Mouse (Mus musculus) T-helper 17 cell (primary cell): ENCODE measurements around the gene Irs2.

Experiments used
- in situ Hi-C, 2 experiments: fragments of 300-600 bp; cut with MboI, MseI; formaldehyde crosslinking; loops; 1 replicate in 1 of 2; 2 replicates in 1 of 2; pipeline ENCODE4 v1.15.1; 2025; ENCODE audit warnings: high pct_unique_total_duplicates in 2 of 2

Irs2 gene

DNA sequence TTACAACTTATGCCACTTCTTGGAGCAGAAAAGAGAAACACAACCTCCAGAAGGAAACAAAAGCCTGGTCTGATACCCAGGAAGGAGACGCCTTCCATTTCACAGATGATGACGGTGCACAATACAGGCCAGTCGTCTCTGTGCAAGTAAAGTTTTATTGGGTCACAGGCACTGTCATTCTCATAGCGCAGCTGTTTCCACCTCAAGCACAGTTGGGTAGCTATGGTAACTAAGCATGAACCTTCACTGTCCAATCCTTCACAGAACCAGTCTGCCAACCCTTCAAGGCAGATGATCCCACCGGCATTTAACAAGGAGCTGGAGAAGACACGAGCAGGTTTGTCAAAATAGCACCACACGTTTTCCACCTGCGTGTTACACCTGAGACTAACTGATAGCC lies 16.2 kb downstream of the Irs2 start:
- in situ Hi-C loops: loop anchor here in 1 of 2 experiments (5.0 to 25.0 kb wide), 2 partner anchors 460 to 1005 kb away; partner anchors contain the start of genes Abhd13 and Lig4

DNA sequence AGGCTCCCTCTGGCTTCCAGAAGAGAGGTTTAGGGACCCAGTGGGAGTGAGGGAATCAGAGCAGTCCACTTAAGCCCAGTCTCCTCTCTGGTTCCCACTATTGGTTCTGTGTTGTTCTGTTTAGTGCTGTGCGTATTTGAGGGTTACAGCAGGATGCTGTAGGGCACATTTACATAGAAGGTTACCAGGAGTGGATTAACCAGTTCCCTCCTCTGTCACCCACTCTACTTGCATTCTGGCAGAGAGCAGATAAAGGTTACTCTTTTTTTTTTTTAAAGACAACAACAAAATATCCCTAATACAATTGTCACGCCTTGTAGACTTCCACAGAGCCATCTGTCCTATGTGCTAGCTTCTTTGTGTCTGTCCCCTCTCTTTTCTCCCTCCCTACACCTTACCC lies 16.9 kb downstream of the Irs2 start:
- in situ Hi-C loops: loop anchor here in 1 of 2 experiments (5.0 to 25.0 kb wide), 2 partner anchors 459 to 1004 kb away; partner anchors contain the start of genes Abhd13 and Lig4

DNA sequence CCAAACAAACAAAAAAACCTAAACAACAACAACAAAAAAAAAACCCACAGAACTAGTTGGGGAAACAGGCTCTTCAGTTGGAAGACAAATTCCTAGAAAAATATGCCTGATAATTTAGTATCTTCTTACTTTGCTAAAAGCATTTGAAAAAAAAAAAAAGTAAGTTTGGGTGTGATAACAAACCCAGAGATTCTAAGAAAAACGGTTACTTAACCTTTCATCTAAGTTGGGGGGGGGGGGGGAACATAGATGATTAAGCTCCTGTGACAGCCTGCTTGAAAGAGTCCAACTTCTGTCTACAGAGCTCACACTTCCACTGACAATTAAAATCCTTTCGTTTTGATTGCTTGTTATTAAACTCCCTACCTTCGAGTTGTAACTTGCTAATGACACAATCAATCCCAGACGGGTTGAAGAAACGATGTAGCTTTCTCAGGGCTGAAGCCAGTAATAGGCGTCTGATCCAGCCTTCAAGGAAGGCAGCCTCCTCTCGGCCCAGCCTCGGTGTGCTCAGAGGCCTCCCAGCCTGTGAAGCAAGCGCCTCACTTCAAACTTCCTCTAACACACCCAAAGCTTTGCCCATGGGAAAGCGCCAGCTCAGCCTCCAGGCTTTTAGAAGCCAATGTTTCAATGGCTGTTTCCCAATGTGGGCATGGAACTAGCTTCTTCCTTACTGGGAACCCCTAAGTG lies 17.7 kb downstream of the Irs2 start:
- in situ Hi-C loops: loop anchor here in 1 of 2 experiments (5.0 to 25.0 kb wide), 2 partner anchors 458 to 1003 kb away; partner anchors contain the start of genes Abhd13 and Lig4

DNA sequence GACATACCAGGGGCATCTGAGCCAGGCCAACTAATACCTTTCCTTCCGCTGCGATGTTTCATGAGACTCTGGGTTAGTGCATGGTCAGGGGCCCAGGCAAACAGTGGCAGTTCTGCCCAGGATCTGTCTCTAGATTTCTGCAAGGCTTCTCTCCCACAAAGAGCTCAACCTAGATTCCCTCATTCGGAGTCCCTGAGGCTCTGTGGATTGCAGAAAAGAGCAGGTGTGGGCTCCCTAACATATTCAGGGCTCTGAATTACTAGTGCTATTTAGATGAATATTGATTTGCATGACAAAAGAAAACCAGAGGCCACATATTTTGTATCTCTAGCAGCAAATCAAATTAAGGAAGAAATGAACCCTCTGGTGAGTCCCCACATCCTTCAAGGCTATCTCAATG lies 18.3 kb downstream of the Irs2 start:
- in situ Hi-C loops: loop anchor here in 1 of 2 experiments (5.0 to 25.0 kb wide), 2 partner anchors 458 to 1003 kb away; partner anchors contain the start of genes Abhd13 and Lig4

DNA sequence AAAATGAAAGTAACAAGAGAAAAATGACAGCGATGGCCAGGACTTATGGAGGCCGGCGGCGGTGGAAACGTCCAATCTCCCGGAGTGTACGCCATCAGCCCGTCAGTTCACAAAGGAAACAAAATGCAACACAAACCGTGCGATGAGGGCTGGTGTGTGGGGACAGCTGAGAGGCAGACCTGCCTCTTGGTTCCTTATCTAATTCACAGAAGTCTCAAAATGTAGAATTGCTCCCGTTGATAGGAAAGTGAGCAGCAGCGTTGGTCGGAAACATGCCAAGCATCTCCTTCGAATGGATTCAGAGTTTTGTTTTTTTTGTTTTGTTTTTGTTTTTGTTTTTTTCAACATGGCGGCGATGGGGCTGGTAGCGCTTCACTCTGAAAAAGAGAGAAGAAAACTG lies 21.6 kb downstream of the Irs2 start:
- in situ Hi-C loops: loop anchor here in 1 of 2 experiments (25.0 kb wide), 1 partner anchor 999 kb away; the partner anchor contains the start of genes Abhd13 and Lig4

DNA sequence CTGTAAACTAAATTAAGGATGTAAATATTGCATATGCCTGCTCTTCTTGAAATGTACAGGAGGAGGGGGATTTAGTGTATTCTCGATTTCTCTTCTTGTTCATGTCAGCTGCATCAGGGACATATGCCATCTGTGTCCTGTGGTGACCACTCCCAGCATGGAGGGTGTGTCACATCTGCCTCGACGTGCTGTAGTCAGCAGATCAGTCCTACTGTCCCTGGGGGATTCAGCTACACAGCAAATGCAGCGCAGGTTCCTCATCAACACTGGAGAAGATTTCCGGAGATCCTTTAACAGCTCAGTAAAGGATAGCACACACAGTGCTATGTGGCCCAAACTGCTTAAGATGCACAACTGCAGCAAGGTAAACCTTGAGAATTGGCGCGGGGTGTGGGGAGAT lies 23.2 kb downstream of the Irs2 start:
- in situ Hi-C loops: loop anchor here in 1 of 2 experiments (25.0 kb wide), 1 partner anchor 998 kb away; the partner anchor contains the start of genes Abhd13 and Lig4

DNA sequence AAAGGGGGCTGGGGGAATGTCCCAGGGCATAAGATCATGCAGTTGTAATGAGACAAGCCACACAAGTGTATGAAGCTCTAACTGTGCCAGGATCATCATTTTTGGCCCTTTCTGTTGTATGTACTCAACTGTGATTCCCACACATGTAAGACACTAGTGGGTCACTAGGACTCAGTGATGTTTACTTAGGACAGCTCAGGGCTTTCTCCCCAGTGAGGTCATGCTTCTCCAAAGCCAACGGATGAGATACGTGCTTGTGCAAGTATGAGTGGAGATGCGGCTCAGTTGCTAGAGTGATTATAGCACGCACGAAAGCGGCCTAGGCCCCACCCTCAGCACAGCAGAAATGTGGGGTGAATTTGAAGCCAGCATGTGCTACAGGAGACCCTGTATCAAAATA lies 27.4 kb downstream of the Irs2 start:
- in situ Hi-C loops: loop anchor here in 1 of 2 experiments (25.0 kb wide), 1 partner anchor 994 kb away; the partner anchor contains the start of genes Abhd13 and Lig4

DNA sequence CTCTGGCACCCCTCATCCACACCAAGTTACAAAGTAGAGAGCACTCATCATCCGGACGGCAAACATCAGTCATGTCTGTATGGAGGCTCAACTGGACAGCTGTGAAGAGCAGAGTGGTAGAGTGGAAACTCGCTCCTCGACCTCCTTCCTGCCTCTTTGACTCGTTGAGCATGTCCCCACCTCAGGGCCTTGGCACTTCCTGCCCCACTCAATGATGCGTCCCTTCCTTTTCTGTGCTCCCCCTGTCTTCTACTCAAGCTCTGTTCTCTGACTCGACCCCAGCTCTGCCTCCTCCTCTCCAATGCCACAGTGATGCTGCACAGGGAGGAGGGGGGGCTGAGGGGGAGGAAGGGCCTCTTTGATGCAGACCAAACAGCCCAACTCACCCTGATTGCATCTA lies 28.3 kb downstream of the Irs2 start:
- in situ Hi-C loops: loop anchor here in 1 of 2 experiments (25.0 kb wide), 1 partner anchor 993 kb away; the partner anchor contains the start of genes Abhd13 and Lig4

DNA sequence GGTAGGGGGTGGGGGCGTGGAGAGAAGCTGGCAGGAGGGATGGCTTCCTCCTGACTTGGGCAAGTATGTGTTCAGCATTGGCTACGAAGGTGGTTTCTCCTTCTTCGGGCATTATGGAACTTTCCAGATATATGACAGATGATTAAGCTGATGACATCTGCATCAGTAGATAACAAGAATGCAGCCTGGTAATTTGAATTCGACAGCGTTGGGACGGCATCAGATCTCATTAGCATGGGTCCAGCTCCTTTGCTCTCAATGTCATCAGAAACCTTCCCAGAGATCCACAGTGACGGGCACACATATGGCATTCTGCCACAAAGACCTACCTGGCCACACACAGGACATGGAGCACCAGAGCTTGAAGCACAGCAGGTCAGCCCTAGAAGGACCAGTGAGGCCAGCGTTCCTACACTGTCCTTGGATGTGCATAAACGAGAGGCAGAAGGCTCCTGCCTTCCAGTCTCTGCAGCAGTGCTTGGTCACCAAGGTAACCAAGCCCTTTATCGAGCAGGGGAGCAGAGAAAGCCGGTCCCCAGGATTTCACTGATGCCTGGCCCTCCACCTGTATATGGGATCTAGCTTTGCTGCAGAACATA lies 29.0 kb downstream of the Irs2 start:
- in situ Hi-C loops: loop anchor here in 1 of 2 experiments (25.0 kb wide), 1 partner anchor 992 kb away; the partner anchor contains the start of genes Abhd13 and Lig4

DNA sequence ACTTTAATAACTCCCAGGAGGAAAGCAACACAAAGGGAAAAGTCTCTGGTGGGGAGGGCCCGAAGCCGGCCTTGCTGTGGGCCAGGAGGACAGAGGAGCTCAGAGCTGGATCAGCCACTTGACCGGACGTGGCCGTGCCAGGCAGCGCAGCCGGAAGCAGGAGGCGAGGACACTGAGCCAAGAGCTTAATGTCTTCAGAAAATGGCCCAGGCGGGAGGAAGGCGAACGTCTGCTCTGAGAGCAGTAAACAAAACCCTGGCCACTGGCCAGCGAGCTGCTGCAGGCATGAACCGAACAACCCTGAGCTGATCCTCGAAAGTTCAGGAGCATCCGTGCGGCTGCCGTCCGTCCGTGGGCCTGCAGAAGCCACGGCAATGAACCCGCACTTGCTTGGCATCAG lies 29.9 kb downstream of the Irs2 start:
- in situ Hi-C loops: loop anchor here in 1 of 2 experiments (25.0 kb wide), 1 partner anchor 991 kb away; the partner anchor contains the start of genes Abhd13 and Lig4

DNA sequence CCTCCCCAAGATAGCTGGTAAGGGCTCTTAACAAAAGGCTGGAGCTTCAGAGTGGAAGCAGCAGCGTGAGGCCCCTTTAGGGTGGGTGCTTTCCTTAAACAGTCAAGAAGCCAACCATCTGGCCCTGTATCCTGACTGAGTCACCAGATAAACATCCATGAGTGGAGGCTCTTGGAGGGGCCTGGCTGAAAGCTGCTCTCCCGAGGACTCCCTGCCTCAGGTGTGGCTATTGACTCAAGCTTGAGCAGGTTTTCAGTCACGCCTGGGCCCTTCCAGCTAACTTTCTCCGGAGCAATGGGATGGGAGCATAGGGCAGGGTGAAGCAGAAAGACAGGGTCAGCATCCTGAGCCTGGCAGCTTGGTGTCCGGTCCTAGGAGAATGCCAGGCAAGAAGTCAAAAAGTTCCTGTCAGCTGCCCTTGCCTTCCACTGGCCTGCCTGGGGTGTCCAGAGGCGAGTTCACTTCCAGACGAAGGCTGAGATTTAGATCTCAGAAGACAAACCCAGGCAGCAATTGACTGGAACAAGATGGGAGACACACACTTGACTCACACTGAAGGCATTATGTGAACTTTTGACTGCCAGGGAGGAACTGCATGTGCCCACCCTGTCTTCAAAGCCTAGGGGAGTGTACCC lies 30.4 kb downstream of the Irs2 start:
- in situ Hi-C loops: loop anchor here in 1 of 2 experiments (25.0 kb wide), 1 partner anchor 991 kb away; the partner anchor contains the start of genes Abhd13 and Lig4

DNA sequence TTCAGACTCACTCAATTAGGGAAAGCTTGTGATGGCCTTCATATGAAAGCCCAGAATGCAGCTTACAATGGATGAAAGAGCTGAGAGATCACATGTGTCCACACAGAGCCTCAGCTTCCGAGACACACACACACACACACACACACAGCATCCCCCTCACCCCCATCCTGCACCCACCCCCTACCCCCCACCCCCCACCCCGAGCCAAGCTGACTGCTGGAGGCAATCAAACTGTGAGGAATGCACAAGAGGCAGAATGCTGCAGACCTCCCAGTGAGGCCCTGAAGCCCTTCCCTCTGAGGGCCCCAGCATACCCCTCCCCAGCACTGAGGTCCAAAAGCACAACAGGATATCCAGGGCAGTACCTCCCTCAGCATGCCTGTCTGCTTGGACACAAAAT lies 33.6 kb downstream of the Irs2 start:
- in situ Hi-C loops: loop anchor here in 1 of 2 experiments (25.0 kb wide), 1 partner anchor 987 kb away; the partner anchor contains the start of genes Abhd13 and Lig4

DNA sequence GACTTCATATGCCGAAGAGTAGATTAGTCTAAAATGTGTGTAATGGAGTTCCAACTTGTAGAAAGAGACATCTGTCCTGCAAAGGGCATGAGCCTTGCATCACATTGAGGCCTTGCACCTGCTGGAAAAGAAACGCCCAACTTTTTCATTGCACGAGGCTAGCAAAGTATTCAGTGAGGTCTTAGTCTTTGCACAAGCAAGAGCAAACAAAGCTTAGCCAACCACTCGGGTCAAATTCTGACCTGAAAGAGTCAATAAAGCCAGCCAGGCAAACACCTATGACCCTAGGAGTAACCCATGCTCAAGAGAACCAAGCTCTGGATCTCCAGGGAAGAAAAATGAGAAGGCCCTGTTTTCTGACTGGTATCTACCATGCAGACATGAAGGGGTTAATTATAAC lies 34.1 kb downstream of the Irs2 start:
- in situ Hi-C loops: no loop called here

DNA sequence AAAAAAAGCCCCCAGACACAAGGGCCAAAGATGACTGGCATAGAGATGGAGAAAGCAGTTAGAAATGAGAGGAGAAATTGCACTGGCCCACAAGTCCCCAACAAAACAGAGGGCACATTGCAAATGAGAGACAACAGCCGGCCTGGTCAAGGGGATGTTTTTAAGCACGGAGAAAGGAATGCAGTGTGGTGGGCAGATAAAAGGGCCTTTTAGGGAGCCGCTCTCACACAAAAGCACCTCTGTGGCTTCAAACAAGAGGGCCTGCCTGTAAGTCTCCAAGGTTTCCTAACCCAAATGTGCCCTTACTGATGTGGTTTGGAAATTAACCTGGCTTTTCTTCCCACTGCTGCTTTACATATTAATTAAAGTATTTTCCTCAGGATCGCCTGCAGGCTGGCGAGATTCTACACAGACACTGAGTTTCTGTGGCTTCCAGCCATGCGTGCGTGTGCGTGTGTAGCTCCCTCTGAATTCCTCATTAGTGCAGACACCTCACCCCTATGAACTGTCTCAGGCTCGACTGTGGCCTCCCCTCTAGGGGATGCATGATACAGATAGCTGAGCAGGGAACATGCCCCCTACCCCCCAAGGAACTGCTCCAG lies 35.3 kb downstream of the Irs2 start:
- in situ Hi-C loops: no loop called here

DNA sequence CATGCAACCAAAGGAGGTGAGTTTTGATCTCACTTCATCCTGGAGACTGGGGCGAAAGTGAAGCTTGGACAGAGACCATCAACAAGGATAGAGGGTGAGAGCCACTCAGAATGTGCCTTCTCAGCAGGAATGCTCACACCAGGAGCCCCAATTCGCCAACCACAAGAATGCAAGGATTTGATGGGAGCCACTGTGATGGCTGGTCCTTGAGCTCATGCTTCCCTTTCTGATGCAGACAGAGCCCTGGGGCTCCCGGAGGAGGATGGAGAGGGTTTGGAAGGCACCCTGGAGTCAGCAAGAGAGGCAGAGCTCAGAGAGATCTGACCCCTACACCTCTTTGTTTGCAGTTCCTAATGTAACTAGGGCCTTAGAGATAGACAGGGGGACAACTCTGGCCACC lies 36.3 kb downstream of the Irs2 start:
- in situ Hi-C loops: no loop called here

DNA sequence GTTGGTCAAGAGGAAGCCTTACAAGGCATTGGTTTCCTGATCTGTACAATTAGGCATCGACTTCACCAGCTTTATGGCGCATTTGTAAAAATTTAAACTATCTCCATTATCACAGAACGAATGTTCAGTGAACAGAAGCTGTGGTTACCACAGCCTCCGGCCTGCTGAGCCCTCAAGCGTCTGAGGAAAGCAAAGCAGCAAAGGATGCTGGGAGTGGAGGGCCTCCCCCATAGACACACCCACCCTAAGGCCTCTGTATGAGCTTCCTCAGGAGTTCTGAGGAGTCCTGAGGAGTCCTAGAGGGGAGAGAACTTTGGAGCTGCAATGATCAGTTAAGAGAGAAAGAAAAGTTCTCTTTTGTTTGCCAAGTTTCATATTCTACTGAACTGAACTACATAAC lies 36.7 kb downstream of the Irs2 start:
- in situ Hi-C loops: no loop called here

DNA sequence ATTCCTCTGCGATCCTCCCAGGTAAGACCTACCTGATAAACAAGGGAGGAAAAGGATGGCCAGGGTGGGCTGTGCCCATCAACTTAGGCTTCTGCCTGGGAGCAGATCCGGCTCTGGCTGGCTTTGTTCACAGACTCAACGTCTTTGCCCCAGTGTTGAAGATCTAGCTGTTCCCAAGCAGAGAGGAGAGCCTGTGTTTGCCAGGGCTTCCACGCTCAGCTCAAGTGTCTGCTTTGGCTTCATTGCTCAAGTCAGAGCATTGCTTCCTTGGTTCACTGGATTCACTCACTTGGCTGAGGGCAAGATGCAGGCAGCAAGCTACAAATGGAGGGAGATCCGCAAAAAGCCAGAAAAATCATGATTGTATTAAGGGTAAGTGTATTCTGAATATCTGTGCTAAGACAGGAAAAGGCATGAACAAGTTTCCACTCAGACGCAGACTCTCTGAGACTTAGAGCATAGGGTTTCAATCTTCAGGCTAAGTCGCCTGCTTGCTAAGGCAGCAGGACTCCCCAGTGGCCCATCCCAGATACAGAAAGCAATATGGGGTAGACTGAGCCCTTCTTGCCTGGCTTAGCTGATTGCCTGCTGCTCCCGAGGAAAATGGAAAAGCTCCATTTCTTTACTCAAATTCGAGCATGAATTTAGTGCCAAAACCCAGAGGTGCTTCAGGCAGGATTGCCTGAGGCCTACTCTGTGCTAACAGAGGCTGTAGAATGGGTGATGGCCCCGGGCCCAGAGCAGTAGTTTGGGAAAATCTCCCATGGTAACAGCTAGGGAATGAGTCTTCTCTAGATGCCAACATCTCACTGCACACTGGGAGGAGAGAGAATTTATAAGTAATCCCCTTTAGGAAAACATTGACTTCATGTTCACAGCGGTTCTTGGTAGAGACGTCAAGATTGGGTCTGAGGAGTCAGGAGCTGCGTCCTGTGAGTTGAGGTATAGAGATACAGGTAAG lies 37.5 kb downstream of the Irs2 start:
- in situ Hi-C loops: no loop called here

DNA sequence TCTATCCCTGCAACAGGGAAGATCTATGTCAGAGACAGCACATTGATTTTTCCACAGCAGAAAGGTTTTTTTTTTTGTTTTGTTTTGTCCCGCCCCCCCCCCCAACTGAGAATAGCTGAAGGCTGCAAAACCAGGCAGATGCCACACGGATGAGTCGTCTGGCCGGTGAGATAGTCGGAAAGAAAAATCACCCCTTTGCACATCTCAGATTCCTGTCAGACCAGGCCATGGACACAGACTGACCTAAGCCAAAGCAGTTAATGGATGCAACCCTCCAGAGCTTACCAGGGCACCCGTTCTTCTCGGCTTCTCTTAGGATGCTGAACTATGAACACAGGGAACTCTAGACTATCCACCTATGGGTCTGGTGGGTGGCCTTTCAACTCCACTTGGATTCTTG lies 39.6 kb downstream of the Irs2 start:
- in situ Hi-C loops: no loop called here

DNA sequence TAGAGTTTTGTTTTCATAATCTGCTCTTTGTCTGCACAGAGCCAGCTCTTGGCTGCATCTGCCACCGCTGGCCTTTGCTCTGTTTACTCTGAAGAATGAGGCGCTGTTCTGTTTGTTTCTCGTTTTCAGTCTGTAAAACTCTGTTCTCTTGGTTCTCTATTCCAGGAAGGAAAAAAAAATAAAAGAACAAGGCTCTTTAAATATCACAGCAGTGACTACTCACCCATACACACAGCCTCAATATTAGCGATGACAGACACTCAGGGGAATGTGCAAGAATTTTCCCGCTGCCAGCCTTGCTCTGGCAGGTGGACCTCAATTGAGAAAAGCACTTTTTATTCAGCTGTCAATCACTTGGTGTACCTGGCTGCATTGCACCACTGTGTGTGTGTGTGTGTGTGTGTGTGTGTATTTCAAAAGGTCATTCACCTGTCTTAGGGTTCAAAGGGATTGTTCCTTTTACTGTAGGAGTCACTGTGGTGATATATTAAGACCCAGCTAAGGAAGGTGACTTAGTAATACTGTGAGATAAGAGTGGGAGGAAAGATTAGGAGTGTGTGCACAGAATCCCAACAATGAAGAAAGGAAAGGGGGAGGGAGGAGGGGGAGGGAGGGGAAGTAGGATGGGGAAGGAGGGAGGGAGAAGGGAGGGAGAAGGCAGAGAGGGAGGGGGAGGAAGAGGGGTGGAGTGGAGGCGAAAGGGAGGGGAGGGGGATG lies 42.7 kb downstream of the Irs2 start:
- in situ Hi-C loops: no loop called here
